Mouse (Mus musculus) cortical plate, adult 2 months (tissue): ENCODE data around the gene Stx12.

Experiments
- CTCF ChIP-seq: fragments of 200-500 bp; IDR thresholded peaks from 2 replicates; pipeline ENCODE4 v1.5.1; 2011; ENCODE audit warnings: mild to moderate bottlenecking, control low read depth, low read length; ENCODE audit not compliant: insufficient read depth; ENCODE audit errors: extremely low read depth
- POLR2A ChIP-seq: fragments of 200-500 bp; IDR thresholded peaks from 2 replicates; pipeline ENCODE4 v1.6.1; 2011; ENCODE audit warnings: mild to moderate bottlenecking, low read length, control low read depth; ENCODE audit not compliant: insufficient read depth; ENCODE audit errors: extremely low read depth

DNA sequence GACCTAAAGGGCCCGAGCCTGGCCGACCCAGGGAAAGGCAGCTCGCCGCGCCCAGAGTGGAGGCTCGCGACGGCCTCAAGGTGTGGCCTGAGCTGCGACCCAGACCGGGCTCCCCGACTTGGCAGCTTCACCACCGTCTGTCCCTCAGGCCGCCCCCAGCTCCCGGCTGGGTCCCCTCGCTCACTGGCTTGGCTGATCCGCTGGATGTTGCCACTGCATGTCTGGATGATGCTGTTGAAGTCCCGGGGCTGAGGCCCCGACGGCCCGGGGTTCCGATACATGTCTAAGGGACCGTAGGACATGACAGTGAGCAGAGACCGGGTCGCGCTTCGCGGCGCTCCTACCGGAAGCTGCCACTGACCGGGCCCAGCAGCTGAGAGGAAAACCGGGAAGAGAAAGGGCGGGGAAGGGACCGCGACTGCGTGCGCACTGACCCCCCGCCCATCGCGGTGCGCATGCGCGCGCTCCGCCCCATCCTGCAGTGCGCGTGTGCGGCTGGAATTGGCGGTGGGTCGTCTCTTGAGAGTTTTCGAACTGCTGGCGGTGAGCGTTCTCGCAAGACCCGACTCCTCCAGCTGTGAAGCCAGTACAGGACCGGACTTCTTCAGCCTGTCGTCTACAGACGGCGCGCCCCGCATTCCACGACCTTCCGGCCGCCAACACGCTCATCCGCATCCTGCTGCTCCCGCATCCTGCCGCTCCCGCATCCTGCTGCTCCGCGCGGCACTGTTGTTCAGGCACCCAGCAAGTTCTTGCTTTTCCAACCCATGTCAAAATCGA lies at the start of gene Stx12:
- TF ChIP-seq POLR2A (peak; percentile 89), CTCF (no peak)
